Mouse (Mus musculus) olfactory bulb, adult 2 months (tissue): ENCODE measurements around the gene Adamts17.

ENCODE experiments used
- CTCF ChIP-seq: fragments of 200-500 bp; IDR thresholded peaks from 2 replicates; pipeline ENCODE4 v1.5.1; 2012; ENCODE audit warnings: low read depth, mild to moderate bottlenecking, low read length, moderate library complexity; ENCODE audit not compliant: insufficient read depth
- POLR2A ChIP-seq: fragments of 200-500 bp; IDR thresholded peaks from 2 replicates; pipeline ENCODE4 v1.6.1; 2012; ENCODE audit warnings: mild to moderate bottlenecking, low read depth, low read length, moderate library complexity; ENCODE audit not compliant: insufficient read depth

DNA sequence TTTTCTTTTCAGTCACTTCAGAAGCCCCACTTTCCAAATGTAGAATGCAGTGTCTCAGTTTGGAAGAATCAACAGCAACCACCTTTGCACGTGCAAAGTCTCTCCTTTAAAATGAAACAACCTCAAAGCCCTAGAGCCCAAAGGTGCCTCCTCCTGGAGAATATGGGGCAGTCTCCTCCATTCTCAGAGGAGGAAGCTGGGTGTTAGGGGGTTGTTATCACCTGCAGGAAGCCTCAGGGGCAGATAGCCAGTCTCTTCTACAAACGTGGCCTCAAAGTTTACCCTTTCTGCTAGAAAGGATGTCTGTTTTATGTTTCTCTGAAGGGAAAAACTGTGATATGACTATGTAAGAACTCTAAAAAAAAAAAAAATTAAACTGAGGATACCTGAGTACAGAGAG is 129.7 kb downstream of the Adamts17 start:
- TF ChIP-seq CTCF (no peak), POLR2A (no peak)
